Mouse (Mus musculus): Measurements from ENCODE around the gene Gm5797. TPM values are rescaled to one million over a fixed set of nuclear protein-coding genes. Genes with fewer than 3 reads are reported as not detected.
"Not testable (repeated sequence)": the region's sequence is repeated elsewhere in the genome, so short reads cannot be mapped to it uniquely, and the experiment has no call there.

Gene Gm5797
- not detected for total RNA-seq (2021)

GRCm38 (mm10) chr14:7332295-7332694 is at the start of gene Gm5797:
Gene Gm5797, minus strand, starts transcription at chr14:7332395.
- intact Hi-C loops (cut with DNase I); DNase-seq: not testable (repeated sequence)

- intact Hi-C loops (cut with DNase I); DNase-seq: not testable (repeated sequence)
Observed at GRCm38 (mm10) chr14:7365034-7365433, 32.8 kb upstream of the Gm5797 start, which contains the start of gene Gm8374. Gene Gm8374, minus strand, starts transcription at chr14:7365134.

- intact Hi-C loops (cut with DNase I) = not testable (repeated sequence)
- peak; percentile 3 to 6 for DNase-seq
Observed at GRCm38 (mm10) chr14:7315093-7315492, 17.1 kb downstream of the Gm5797 start.

- intact Hi-C loops (cut with DNase I) = not testable (repeated sequence)
Observed at GRCm38 (mm10) chr14:7314661-7315060, 17.5 kb downstream of the Gm5797 start, which contains the start of gene Gm3739. Gene Gm3739, minus strand, starts transcription at chr14:7315049.

More at GRCm38 (mm10) chr14:7314661-7315060, 17.5 kb downstream of the Gm5797 start, which contains the start of gene Gm3739:
- DNase-seq = peak; percentile 14 to 19

Other genes starting within 250 kb of the Gm5797 start
- gene Gm3696, start 231.8 kb downstream of the Gm5797 start, total RNA-seq (2021) = not detected
- gene Gm6676, start 207.0 kb downstream of the Gm5797 start, total RNA-seq (2021) = not detected
- gene Gm3512, start 157.9 kb downstream of the Gm5797 start, total RNA-seq (2021) = not detected
- gene Gm16434, start 137.9 kb downstream of the Gm5797 start, total RNA-seq (2021) = not detected
- gene Gm3727, start 67.7 kb downstream of the Gm5797 start, total RNA-seq (2021) = not detected
- gene Gm3739, start 17.3 kb downstream of the Gm5797 start, total RNA-seq (2021) = under 1 TPM; 0.33 TPM
- gene Gm8374, start 32.7 kb upstream of the Gm5797 start, total RNA-seq (2021) = not detected
- not detected for gene Gm3755, start 118.5 kb upstream of the Gm5797 start, total RNA-seq (2021)
- gene Gm3752, start 151.4 kb upstream of the Gm5797 start, total RNA-seq (2021) = not detected
- gene Gm3558, start 236.2 kb upstream of the Gm5797 start, total RNA-seq (2021) = 1 to 10 TPM; 1.3 TPM

All from heart, postnatal 36 days (tissue).